Mouse (Mus musculus): ENCODE data around the gene St8sia2. TPM values are rescaled to one million over a fixed set of nuclear protein-coding genes. Genes with fewer than 3 reads are reported as not detected.

Gene St8sia2
- total and polyA plus RNA-seq, 3 experiments, result 0.11 to 0.44 (median 0.37) TPM

DNA sequence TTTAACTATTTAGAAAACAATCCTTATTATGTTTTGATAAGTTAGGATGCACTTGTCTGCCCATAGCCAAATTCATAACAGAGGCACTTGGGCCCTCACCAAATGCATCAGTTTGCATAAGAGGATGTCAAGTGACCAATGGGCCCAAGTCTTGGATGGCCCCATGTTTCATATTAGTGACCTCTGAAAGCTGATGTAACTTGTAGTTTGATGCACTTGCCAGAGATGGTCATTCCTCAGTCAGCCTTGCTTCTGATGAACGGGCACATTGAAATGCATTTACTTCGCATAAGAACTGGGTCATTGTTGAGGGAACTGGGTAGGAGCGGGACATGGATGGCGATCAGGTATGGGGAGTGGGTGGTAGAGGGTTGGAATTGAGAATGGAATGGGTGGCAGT, 102.6 kb downstream of the St8sia2 start:
- no peaks in the 10 kb centered on the region for H3K4me1 ChIP-seq (ENCODE audit: control insufficient read depth, insufficient read depth, low read length)

DNA sequence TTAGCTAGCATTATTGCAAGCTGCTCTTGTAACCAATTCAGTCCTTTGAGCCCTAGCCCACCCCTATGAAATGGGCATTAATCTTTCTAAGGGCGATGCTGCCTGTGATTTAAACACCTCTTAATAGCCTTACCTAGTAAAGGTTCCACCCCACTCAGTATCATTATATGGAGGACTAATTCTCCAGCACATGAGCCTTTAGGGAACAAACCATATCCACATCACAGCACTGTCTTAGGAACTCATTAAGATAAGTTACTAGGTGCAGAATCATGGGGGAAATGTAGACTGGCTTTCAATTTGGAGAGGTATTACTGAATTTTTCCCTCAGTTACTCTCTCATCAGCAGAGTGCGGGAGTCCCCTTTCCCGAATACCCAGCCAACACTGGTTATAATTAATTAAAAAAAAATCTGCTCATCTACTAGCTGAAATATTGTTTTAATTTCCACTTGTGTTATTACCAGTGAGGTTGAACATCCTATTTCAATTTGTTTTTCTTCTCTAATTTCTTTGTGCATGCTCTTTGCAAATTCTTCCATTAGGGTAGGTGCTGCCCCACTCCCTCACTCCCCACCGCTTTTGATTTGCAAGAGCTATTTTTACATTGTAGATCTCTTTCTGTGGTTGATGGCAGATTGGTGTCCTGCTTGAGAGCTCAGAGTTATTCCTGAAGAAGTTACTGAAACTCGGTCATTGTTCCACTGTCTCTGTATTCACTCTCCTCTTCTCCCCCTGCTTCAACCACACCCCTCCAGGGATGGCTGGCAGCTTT, 103.9 kb downstream of the St8sia2 start:
- H3K79me2 ChIP-seq (replicated peaks; ENCODE audit: control insufficient read depth, insufficient read depth, low read length), result no peaks in the 10 kb centered on the region
- H3K36me3 ChIP-seq (ENCODE audit: control insufficient read depth, insufficient read depth, low read length), result no peaks in the 10 kb centered on the region
- 74% methylated on average over 5 of the region's 5 CpGs for WGBS
- no peak for DNase-seq
- intact Hi-C loops (cut with DNase I), result no loop called here
- no peaks in the 10 kb centered on the region for H3K4me1 ChIP-seq (ENCODE audit: control insufficient read depth, insufficient read depth, low read length)
- H3K27me3 ChIP-seq (ENCODE audit: control insufficient read depth, insufficient read depth, low read length), result no peaks in the 10 kb centered on the region
- no peak overlapping the region for H3K9ac ChIP-seq (ENCODE audit: low read depth, low read length)
- no peak for TF ChIP-seq CTCF (IDR thresholded peaks at IDR 0.05)
- TF ChIP-seq POLR2A (IDR thresholded peaks at IDR 0.05; ENCODE audit: insufficient read depth, low read depth, low read length), result no peak
- no peak for TF ChIP-seq EP300 (IDR thresholded peaks at IDR 0.05; ENCODE audit: insufficient read depth, low read depth, low read length)
- no peak overlapping the region for H3K4me3 ChIP-seq
- H3K27ac ChIP-seq, result no peak overlapping the region

More for the DNA sequence above, 102.6 kb downstream of the St8sia2 start:
- intact Hi-C loops (cut with DNase I), result no loop called here
- TF ChIP-seq CTCF (IDR thresholded peaks at IDR 0.05) (no peak), EP300 (IDR thresholded peaks at IDR 0.05; ENCODE audit: insufficient read depth, low read depth, low read length) (no peak), POLR2A (IDR thresholded peaks at IDR 0.05; ENCODE audit: insufficient read depth, low read depth, low read length) (no peak)
- H3K4me3 ChIP-seq, result no peak overlapping the region
- no peaks in the 10 kb centered on the region for H3K27me3 ChIP-seq (ENCODE audit: control insufficient read depth, insufficient read depth, low read length)
- H3K9ac ChIP-seq (ENCODE audit: low read depth, low read length), result no peak overlapping the region
- H3K79me2 ChIP-seq (replicated peaks; ENCODE audit: control insufficient read depth, insufficient read depth, low read length), result no peaks in the 10 kb centered on the region
- no peak overlapping the region for H3K27ac ChIP-seq
- no peaks in the 10 kb centered on the region for H3K36me3 ChIP-seq (ENCODE audit: control insufficient read depth, insufficient read depth, low read length)
- no peak for DNase-seq
- WGBS, result 87% methylated on average over 4 of the region's 4 CpGs

DNA sequence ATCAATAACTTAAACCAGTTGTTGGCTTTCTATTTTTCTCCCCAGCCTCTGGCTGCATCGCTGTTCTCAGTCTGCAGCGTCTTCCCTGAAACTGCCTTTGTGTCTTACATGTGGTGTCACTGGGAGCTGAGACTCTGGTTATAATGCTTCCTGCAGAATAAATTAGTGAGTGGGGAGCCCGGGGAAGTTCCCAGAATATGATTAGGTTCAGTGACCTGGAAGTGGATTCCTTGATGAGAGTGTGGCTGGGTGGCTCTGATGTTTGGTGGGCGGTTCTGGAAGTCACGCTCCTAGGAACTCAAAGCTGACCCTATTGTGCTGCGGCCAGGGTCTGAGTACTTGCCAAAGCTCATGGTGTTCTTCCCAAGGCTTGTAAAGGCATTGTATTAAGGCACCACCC, 119.0 kb downstream of the St8sia2 start:
- intact Hi-C loops (cut with DNase I), result no loop called here
- Histone ChIP-seq H3K4me1 (ENCODE audit: control insufficient read depth, insufficient read depth, low read length) (no peaks in the 10 kb centered on the region), H3K9ac (ENCODE audit: low read depth, low read length) (no peak overlapping the region), H3K79me2 (replicated peaks; ENCODE audit: control insufficient read depth, insufficient read depth, low read length) (no peaks in the 10 kb centered on the region), H3K27me3 (ENCODE audit: control insufficient read depth, insufficient read depth, low read length) (no peaks in the 10 kb centered on the region), H3K4me3 (no peak overlapping the region), H3K36me3 (ENCODE audit: control insufficient read depth, insufficient read depth, low read length) (no peaks in the 10 kb centered on the region), H3K27ac (no peak overlapping the region)
- no peak for DNase-seq
- no peak for TF ChIP-seq CTCF (IDR thresholded peaks at IDR 0.05)
- TF ChIP-seq EP300 (IDR thresholded peaks at IDR 0.05; ENCODE audit: insufficient read depth, low read depth, low read length), result no peak
- no peak for TF ChIP-seq POLR2A (IDR thresholded peaks at IDR 0.05; ENCODE audit: insufficient read depth, low read depth, low read length)
- WGBS, result 71% methylated on average over 6 of the region's 6 CpGs

DNA sequence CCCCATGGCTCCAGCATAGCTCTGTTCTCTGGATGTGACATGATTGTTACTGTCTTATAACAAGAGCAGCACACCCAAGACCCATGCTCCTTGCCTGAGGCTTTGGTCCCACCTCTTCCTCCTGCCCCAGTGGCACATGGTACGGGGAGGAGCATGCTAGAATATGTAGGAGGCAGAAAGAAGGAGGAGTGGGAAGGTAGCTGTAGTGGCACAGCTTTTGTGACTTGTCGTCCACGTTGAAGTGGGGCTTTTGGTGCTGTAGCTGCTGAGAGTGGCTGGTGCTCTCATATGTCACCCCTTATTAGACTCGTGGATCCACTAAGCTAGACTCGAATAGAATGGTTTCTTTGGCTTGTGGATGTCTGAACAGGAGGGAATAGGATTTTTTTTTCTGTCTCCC, 121.7 kb downstream of the St8sia2 start:
- 73% methylated on average over 5 of the region's 5 CpGs for WGBS
- no peak for DNase-seq
- intact Hi-C loops (cut with DNase I), result no loop called here
- no peaks in the 10 kb centered on the region for H3K36me3 ChIP-seq (ENCODE audit: control insufficient read depth, insufficient read depth, low read length)
- H3K27me3 ChIP-seq (ENCODE audit: control insufficient read depth, insufficient read depth, low read length), result no peaks in the 10 kb centered on the region
- H3K4me3 ChIP-seq, result no peak overlapping the region
- no peak overlapping the region for H3K27ac ChIP-seq
- TF ChIP-seq POLR2A (IDR thresholded peaks at IDR 0.05; ENCODE audit: insufficient read depth, low read depth, low read length), result no peak
- TF ChIP-seq CTCF (IDR thresholded peaks at IDR 0.05), result no peak
- TF ChIP-seq EP300 (IDR thresholded peaks at IDR 0.05; ENCODE audit: insufficient read depth, low read depth, low read length), result no peak
- H3K4me1 ChIP-seq (ENCODE audit: control insufficient read depth, insufficient read depth, low read length), result no peaks in the 10 kb centered on the region
- H3K79me2 ChIP-seq (replicated peaks; ENCODE audit: control insufficient read depth, insufficient read depth, low read length), result no peaks in the 10 kb centered on the region
- H3K9ac ChIP-seq (ENCODE audit: low read depth, low read length), result no peak overlapping the region

DNA sequence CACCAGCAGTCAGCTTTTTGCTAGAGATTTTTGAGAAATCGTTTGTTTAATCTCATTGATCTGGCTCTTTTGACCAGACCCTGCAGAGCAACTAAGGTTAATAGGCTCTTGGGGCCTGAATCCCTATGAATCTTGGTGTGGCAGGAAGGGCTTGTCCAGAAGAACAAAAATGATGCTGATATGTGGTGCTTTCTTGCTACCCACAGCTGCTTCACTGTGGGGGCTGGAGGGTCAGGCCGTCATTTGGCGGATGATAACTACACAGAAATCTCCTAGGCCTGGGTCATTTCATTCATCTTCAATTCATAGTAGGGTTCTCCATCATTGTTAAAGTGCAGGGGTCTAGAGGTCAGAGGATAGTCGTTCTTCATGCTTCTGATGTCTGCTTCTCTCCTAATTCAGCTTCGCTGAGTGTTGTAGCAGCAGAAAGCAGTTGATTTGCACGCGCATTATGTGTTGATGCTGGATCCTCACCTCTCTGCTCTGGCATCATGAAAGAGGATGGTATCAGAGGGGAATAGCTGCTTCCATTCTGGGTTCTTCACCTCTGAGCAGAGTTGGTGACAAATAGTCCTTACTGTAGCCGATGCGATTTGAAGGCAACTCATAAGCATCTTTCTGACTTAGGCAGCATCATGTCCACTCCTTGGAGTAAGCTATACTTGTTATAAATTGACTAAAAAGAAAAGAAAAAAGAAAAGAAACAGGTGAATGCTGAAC, 122.4 kb downstream of the St8sia2 start:
- H3K4me3 ChIP-seq, result no peak overlapping the region
- intact Hi-C loops (cut with DNase I), result no loop called here
- H3K36me3 ChIP-seq (ENCODE audit: control insufficient read depth, insufficient read depth, low read length), result no peaks in the 10 kb centered on the region
- no peaks in the 10 kb centered on the region for H3K4me1 ChIP-seq (ENCODE audit: control insufficient read depth, insufficient read depth, low read length)
- H3K27me3 ChIP-seq (ENCODE audit: control insufficient read depth, insufficient read depth, low read length), result no peaks in the 10 kb centered on the region
- TF ChIP-seq EP300 (IDR thresholded peaks at IDR 0.05; ENCODE audit: insufficient read depth, low read depth, low read length) (no peak), CTCF (IDR thresholded peaks at IDR 0.05) (no peak), POLR2A (IDR thresholded peaks at IDR 0.05; ENCODE audit: insufficient read depth, low read depth, low read length) (no peak)
- no peak overlapping the region for H3K9ac ChIP-seq (ENCODE audit: low read depth, low read length)
- no peak for DNase-seq
- H3K27ac ChIP-seq, result no peak overlapping the region
- WGBS, result 86% methylated on average over 9 of the region's 9 CpGs
- no peaks in the 10 kb centered on the region for H3K79me2 ChIP-seq (replicated peaks; ENCODE audit: control insufficient read depth, insufficient read depth, low read length)

DNA sequence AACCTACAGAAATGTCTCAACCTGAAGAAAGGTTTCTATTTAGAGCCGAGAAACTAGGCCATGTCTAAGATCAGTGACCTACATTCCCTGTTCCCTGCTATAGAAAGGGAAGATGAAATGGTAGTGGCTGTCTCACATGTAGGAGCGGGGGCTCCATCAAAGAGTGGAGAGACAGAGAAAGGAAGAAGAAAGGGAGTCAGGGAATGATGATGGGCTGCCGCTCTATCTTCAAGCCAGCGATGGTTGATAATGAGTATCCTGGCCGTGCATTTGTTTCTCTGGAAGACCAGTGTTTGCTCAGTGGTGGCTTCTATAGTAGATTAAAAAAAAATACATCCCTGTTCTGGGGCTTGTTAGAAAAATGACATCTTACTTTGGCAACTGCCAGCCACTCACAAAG, 123.0 kb downstream of the St8sia2 start:
- Histone ChIP-seq H3K27ac (no peak overlapping the region), H3K79me2 (replicated peaks; ENCODE audit: control insufficient read depth, insufficient read depth, low read length) (no peaks in the 10 kb centered on the region), H3K9ac (ENCODE audit: low read depth, low read length) (no peak overlapping the region), H3K36me3 (ENCODE audit: control insufficient read depth, insufficient read depth, low read length) (no peaks in the 10 kb centered on the region), H3K27me3 (ENCODE audit: control insufficient read depth, insufficient read depth, low read length) (no peaks in the 10 kb centered on the region), H3K4me1 (ENCODE audit: control insufficient read depth, insufficient read depth, low read length) (no peaks in the 10 kb centered on the region), H3K4me3 (no peak overlapping the region)
- WGBS, result 81% methylated on average over 5 of the region's 5 CpGs
- TF ChIP-seq POLR2A (IDR thresholded peaks at IDR 0.05; ENCODE audit: insufficient read depth, low read depth, low read length) (no peak), EP300 (IDR thresholded peaks at IDR 0.05; ENCODE audit: insufficient read depth, low read depth, low read length) (no peak), CTCF (IDR thresholded peaks at IDR 0.05) (no peak)
- DNase-seq, result no peak
- intact Hi-C loops (cut with DNase I), result no loop called here
